Mouse (Mus musculus) thymus, postnatal 10 days (tissue): ENCODE results near the gene Adgrv1.

Experiments
- DNase-seq, 2 experiments: peaks; one replicate each; pipeline ENCODE4 v3.0.0; 2021; ENCODE audit warnings: low spot score in 2 of 2

The Adgrv1 gene

DNA sequence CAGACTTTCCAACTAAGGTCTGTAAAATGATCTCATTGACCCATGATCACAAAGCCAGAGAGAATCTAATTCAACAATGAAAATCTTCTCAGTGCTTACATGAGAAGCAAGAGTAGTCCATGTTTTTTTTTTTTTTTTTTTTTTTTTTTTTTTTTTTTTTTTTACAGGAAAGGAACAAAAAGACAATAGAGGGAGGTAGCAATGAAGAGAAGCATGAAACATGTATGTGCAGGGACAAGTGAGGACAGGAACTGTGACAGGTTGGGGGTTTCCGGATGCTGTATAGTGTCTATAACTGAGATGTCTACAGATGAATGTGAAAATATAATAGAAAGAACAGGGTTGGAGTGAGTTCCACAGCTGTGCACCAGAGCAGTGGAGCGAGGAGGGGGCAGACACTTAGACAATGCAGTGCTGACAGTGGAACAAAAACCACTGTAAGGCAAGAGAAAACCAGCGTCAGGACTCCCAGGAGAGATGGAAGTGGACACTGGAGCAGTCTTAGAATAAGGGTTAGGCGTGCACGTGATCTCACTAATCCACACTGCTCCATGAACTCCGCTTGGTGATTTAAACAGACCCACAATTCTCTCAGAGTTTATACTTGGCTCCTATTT lies 490.6 kb downstream of the Adgrv1 start:
- DNase-seq = no peak

DNA sequence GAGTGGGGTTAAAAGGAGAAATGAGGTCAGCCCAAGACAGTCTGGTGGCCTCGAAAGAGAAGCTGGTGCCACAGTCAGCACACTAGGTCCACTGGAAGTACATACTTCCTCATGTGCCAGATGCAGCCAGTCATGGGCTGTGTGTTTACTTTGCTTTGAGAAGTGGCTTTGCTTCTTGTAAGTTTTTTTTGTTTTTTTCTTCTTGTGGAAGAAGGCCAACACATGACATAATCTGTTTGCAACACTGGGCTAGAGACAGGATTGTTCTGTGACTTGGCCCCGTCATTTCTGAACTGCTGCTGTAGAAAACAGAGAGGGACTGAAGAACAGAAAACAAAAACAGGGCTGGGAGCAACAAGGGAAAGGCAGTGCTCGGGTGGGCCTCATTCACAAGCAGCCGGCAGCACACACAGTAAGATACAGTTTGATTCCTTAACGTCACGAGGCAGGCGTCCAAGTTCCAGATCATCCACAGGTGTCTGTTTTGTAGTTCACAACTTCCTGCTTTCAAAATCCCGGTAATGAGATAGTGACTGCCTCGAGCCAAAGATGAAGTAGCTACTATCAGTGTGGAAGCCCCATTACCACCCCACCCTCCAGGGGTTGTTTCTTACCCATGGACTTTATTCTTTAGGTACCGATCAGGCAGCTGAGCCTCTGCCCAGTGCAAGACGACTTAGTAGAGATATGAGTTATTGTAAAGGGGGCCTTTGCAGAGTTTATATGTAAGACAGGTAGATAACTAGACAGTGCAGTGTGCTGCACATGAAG lies 496.1 kb downstream of the Adgrv1 start:
- DNase-seq = no peak

DNA sequence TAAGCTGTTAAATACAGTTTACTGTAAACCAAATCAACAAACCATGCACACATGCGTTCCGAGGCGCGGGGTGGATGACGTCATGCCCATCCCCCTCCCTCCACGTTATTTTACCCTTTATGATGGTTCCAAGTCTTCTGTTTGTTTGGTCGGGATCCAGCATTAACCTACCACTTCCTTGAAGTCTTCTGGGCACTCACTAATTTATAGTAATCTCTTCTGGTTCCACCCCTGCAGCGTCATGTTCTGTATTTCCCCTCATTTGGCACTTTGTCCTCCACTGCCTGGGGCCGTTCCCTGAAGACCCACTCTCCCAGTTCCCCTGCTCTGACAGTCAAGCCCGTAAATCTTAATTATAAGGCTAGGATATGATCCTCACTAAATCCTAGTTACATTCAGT lies 497.0 kb downstream of the Adgrv1 start:
- DNase-seq = no peak

DNA sequence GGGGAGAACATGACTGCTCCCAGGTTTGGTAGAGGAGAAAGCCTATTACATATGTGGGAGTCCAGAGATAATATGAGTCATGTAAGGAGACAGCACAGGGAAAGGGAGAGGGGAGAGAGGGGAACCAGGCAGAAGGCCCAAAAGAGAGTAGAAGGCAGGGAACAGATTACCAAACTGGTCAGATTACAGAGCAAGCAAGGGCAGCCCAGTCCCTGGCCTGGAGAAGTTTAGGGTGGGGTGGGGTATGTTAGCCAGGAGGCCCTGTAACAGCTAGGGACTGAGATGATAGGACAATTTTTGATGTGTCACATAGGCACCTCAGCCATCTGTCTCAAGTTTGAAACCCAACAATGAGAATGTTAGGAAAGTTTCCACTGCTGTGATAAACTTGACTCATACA lies 498.5 kb downstream of the Adgrv1 start:
- DNase-seq = no peak

DNA sequence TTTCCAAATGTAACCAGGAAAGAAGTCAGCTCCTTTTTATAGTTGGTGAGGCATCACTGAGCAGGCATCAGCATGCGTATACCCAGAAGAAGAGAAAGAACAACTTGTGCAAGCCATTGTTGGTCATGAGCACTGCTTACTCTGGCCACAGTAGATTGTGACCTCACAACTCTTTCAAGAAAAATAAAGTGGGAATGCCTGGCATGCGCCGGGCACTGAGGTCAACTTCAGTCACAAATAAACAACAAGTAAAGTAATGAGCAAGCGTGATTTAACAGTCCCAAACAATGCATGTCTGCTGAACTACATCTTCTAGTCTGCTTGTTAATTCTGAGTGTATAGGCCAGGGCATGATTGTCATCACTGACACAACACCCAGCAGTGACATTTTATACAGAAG lies 499.6 kb downstream of the Adgrv1 start:
- no peak for DNase-seq

DNA sequence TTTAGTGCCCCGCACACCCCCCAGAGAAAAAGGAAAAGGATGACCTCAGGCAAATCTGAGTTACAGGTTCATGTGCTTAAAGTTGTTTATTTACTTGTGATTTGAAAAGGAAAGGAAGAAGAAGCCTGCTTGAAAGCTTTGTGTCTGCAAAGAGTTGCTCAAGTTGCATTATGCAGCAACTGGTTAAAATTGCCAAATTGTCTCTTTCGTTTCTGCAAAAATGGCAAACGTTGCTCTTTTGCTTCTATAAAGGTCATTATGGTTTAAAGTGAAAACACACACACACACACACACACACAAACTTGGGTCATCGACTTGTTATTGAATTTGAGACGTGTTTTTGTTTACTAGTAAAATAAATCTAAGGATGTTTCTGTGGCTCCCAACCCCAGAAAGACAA lies 500.3 kb downstream of the Adgrv1 start:
- no peak for DNase-seq

DNA sequence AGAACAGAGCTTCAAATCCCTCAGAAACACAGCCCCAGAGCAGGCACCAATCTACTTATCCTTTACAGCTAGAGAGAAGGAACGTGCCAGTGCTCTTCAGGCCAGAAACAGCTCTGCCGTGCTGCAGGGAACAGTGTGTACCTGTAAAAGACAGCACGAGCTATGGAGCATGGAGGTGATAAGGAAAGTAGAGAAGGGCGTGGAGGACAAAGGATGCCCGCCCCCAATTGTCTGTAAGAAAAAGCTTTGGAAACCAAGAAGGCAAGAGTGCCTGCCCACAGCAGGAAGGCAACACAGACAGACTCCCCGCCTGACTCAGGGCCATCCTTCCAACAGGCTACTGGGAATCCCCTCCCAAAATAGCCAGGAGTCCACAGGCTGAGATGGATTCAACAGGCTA lies 501.1 kb downstream of the Adgrv1 start:
- DNase-seq = no peak

DNA sequence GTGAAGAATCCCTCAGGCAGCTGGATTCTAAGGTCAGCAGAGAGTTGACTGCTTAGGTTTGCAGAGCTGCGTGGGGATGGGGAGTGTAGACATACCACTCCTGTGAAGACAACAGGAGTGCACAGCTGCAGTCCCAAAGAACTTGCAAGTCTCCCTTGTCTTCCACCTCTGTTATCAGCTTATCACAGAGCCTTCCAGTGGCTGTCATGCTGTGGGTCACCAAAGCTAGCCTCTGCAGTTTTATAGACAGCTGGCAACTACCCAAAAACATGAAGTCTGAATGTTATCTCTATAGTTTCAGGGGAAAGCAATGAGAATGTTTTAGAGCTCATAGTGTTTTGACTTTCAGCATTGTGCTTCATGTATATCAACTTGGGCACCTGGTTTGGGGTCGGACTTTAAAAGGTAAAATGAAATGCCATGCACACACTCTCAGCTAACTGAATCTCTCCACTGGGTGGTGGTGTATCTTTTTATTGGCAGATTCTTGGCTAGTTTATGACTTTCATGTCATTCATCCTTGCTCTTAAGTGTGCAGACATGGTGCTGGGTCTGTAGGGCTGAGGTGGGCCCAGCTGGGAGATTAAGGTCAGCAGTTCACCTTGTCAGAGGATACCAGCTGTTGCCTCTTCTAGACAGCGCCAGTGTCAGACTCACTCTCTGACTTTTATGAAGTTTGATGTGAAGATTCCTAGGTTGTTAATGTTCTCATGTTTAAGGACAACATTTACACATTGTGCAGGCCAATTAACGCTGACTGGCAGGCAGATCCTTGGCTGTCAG lies 502.0 kb downstream of the Adgrv1 start:
- DNase-seq = no peak

DNA sequence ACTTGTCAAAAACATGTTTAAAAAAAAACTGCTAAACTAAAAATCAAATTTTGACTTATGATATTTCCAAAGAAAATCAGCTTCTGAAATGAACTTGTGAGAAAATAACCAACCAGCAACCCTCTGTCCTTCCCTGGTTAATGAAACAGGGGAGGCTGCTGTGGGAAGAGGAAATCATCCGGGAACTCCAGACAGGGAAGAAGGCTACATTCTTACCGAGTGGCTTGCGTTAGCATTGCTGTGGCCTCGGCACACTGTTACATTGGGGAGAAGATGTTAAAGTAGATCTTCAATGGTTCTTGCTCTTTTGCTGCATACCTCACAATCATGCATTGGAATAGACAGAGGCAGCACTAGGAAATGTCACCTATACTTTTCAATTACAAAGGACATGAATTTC lies 507.1 kb downstream of the Adgrv1 start:
- DNase-seq = no peak

DNA sequence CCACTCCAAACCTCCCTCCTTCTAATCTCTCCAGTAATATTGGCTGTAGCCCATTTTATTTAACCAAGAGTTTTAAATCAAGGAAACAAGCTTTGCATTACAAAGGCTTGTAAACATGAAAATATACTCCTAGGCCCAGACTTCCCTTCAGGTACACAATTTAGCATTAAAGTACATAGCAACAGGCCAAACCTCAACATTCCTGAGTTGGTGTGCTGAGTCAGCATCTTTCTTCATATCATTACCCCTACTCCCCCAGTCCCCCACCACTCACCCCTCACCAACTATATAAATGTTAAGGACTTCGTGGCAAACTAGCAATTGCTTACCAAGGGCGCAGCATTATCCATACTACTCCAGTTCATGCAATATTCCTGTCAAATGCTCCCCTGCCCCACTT lies 510.7 kb downstream of the Adgrv1 start:
- no peak for DNase-seq

DNA sequence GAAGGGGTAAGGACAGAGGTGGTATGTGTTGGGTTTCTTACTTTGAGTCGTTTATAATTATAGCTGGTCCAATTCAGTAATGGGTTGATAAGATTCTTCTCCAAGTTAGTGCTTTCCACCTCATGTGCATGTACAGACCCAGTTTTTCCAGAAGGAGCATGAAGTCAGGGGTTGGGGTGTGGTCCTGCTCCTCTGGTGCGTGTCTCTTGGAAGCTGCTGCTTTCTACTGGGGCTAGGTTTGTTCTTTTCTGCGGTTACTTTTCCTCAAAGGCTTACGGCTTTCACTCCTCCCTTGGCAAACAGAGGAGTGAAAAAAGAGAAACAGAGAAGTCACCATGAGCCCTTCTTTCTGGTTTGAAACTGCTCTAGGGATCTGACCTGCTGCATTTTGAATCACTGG lies 522.5 kb downstream of the Adgrv1 start:
- no peak for DNase-seq

DNA sequence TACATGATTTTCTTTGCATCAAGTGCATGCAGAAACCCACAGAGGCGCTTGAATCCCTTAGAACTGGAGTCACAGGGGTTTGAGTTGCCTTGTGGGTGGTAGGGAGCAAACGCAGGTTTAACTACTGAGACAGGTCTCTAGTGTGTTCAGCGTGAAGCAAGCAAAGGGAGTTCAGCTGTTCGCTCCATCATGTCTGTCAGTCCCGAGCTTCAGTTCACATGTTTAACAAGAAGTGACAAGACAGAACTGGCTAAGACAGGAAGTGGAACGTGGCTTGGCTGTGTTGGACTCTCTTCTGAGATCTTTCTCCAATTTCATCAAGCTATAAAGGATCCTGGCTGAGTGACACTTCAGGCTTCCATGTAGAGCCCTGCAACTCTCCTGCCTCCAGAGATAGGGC lies 523.3 kb downstream of the Adgrv1 start:
- no peak for DNase-seq

DNA sequence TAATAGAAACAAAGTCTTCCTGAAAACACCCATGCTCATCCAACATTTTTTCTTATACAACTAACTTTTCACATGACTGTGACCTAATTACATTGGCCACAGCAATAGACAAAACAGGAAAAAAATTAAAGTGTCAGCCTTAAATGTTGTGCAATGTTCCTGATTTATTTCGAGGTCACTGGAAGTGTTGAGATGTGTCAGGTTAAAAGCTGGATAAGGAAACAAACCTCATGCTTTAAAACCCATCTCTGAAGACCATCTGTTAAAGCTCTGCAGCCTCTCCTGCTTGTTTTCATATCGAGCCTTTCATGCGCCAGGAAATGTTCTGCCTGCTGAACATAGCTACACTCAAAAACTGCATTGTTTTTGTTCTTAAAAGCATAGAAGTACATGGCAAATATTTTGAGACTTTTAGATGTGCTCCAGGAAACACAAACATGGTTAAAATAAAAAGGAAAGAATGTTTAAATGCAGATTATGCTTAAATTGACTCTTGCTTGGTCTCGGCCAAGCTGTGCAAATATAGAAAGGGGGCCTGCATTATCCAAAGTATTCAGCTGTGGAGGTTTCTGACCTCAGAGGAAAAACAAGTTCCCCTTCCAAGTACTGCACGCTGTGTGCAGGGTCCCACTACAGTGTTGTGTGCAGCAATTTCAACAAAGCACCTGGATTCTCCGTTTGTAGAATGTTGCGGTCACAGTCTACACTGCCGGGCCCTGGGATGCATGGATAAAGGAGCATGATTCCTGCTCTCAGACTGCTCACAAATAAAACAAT lies 524.2 kb downstream of the Adgrv1 start:
- DNase-seq = no peak

DNA sequence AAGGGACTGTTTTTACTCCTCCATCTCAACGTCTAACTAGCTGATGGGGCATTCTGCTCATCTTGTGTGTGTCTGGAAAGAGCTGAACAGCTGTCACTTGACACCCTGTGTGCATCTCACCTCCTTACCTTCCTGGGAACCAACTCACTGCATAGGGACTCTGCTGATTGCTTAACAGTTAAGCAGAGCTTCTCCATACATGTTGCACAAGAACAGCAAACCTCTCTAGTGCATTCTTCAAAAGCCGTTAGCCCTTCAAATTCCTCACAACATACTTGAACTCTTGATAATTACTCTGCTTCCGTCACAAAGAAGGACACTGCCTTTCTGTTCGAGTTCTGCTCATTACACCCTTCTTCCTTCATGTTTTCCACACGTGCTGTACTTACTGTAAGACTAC lies 525.5 kb downstream of the Adgrv1 start:
- no peak for DNase-seq

DNA sequence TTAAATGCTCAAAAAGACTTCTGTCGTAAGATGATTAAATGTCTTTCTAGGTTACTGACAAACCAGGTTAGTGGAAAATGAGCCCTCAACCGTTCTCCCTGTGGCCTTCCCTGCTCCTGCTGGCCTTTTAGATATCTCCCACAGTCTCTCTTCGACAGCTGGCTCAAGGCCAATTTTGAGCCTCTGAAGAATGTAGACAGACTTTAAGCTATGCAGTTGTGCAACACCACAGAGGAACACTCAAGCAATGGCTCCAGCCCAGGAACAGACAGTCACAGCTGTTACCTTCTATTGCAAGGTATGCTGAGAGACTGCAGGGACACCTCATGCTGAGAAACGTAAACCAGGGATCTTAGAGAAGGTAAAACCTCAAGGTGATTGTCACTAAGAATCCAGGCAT lies 529.2 kb downstream of the Adgrv1 start:
- no peak for DNase-seq

DNA sequence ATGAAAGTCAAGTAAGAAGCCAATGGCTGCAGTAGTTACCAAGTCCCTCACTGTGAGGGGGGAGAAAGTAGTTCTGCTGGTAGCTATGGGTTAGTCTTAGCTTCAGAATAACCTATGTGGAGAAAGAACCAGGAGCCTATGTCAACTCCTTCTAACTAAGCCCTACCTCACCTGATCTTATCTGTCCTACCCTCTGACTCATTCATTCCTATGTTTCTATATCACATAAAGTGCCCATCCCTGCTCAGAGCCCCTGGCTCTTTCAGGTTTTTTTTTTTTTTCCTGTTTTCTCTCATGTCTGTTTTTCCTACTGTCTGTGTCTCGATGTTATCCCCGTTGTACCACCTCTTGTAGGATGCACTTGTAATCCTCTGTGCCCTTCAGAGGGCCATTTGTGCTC lies 536.5 kb downstream of the Adgrv1 start:
- DNase-seq = no peak

DNA sequence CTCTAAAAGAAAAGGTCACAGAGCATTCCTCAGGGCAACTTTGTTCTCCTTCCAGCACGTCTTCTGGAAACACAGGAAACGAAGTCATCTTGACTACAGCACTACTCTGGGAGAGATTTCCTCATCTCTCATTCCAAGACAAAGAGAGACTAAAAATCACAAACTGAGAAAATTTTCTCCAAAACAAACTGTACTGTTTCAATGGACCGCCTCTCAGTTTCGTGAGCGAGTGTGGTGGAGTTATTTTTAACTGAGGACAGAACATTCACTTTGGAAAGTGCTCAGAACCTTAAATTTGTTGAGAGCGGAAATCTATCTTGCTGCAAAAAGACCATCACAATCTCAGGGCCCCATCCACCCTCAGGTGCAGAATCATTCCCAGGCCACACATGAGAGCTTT lies 538.4 kb downstream of the Adgrv1 start:
- no peak for DNase-seq

DNA sequence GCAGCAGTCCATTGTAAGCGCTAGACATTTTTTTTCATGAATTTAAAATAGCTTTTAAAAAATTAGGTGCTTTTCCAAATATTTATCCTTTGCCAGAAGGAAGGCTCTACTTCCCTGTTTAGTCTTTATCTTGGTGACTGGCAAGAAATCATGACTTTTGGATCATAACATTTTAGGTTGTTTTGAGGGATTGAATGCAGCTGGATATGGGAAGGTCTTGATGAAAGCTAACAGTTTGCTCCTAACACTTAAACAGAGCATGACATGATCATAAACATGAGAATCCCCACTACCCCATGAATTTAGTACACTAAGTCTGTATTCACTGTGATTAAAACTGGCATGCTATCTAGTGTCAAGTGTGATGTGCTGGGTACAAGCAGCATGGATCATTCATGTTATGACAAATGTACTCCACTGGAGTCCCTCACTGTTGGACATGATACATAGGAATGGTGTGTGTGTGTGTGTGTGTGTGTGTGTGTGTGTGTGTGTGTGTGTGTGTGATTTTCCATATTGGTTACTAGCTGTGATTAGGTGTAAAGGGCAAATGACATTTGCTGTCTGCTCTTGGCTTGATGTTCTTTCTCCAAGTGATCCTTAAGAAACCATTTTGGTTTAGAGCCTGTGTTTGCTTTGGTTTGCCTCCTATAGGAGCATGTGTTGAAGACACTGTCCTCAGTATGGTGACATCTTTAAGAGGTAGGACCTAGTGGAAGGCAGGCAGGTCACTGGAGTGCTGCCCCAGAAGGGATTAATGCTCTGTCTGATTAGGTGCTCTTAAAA lies 542.7 kb downstream of the Adgrv1 start:
- DNase-seq = no peak

DNA sequence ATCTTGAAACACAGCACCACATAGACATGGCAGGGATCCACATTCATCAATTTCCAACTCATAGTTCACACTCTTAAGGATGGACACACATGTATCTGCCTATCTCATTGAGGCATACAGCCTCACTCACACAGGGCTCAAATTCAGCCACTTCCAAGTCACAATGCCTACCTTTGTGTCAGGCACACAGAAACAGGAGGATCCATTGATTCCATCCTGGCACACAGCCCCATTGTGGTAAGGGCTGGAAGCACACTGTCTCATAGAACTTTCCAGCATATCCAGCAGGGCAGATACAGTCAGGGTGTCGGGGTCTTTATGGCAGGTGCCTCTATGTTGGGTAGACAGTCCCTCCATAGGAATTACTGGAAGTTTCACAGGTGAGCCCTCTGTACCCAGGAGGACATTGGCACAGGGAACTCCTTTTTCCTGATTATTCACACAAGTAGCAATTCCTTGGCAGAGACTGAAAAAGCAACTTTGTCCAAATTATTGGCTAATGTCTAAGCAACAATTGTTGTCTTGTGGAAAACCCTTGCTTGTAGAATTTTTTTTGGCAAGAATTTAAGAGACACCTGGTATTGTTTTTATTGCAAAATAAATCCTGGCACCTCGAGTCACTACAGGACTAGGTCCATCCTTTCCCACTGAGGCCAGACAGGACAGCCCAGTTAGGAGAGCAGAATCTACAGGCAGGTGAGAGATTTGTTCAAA lies 545.8 kb downstream of the Adgrv1 start:
- no peak for DNase-seq

DNA sequence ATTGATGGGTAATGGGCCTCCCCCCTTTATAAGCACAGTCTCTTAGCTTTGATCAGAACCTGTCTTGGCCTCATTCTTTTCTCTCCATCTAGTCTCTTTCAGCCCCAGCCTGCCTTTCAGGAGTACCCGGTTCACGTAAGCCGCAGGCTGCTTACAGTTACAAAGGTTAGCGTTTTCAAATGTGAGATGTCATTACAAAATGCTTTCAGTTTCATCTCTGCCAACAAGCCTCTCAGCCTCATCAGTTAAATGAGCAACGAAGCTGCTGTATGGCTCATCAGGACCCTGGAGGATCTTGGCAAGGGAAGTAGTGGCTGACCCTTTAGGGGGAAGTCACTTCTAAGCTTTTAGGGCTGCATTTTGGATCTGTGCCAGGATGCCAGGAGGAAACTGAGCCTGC lies 560.7 kb downstream of the Adgrv1 start:
- DNase-seq = no peak

DNA sequence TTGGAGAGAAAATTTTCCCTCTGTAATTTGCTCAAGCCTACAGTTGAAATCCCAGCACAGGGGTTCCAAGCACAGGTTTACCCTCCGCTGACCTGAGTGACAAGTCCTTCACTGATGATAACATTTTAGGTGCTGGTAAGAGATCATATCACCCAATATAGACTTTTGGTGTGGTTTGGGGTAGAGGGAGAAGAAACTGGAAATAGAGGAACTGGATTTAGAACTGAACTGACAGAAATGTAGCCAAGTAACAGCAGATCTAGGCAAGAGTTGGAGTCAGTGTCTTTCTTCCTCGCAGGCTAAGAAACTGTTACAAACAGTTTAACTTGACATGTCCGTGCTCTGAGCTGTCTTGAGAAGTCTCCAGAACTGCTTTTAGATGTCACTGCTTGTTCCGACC lies 581.5 kb downstream of the Adgrv1 start:
- no peak for DNase-seq
